Mouse (Mus musculus): ENCODE data around the gene Phf13.
A peak's percentile ranks its signal among the peaks of the same experiment; 100 is the strongest.

DNA sequence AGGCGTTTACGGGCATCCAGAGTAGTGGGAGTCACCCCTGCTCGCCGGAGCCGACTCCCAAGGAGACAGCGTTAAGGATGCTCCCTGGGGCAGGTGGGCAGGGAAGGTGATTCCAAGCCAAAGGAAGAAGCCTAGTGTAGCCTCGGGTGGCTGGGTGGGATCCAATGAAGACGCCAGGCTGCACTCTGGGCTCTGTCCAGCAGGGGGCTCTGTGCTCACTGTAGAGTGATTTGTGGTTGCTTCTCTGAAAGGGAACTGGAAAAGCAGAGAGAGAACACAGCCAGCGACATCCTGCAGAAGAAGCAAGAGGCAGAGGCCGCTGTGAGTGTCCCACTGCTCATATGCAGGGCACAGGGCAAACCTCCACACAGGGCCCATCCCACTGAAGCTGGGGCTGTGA, 18.3 kb downstream of the Phf13 start:
- TF ChIP-seq CTCF (conservative IDR thresholded peaks at IDR 0.05; ENCODE audit: insufficient read depth, insufficient read length, low read depth, low read length) (peak; percentile 77), POLR2A (IDR thresholded peaks at IDR 0.05; ENCODE audit: low read depth, low read length) (no peak)
